Mouse (Mus musculus): ENCODE measurements around the gene Palld.

Palld gene

DNA sequence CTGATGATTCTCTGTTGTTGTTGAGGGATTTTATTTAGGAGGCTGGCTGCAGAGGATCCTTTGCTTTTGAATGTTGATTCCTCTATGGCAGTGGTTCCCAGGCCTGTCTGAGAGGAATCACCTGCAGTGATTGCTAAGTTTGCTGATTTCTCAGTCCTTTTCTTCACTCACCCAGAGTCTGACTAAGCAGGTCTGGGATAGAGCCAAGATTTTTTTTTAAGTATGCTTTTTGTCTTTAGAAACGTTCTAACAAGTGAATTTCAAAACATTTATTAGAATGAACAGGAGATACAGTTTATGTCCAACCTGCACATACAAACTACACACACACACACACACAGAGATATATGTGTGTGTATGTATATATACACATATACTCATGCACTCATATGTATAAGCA is 211.1 kb downstream of the Palld start:
- Histone ChIP-seq H3K4me1 (replicated peaks; ENCODE audit: low read depth, low read length) (peaks cover 10% of the 10 kb centered on the region), H3K9me3 (ENCODE audit: low read length) (no peaks in the 10 kb centered on the region), H3K36me3 (ENCODE audit: insufficient read depth, low read length) (no peaks in the 10 kb centered on the region), H3K4me3 (replicated peaks; ENCODE audit: low read length) (no peak overlapping the region), H3K27me3 (ENCODE audit: insufficient read depth, low read length) (no peaks in the 10 kb centered on the region)
- TF ChIP-seq POU5F1 (IDR thresholded peaks at IDR 0.05; ENCODE audit: borderline replicate concordance, low read length) (no peak), CTCF (conservative IDR thresholded peaks at IDR 0.05; ENCODE audit: low read length) (no peak), NANOG (IDR thresholded peaks at IDR 0.05; ENCODE audit: borderline replicate concordance, low read length) (no peak)

DNA sequence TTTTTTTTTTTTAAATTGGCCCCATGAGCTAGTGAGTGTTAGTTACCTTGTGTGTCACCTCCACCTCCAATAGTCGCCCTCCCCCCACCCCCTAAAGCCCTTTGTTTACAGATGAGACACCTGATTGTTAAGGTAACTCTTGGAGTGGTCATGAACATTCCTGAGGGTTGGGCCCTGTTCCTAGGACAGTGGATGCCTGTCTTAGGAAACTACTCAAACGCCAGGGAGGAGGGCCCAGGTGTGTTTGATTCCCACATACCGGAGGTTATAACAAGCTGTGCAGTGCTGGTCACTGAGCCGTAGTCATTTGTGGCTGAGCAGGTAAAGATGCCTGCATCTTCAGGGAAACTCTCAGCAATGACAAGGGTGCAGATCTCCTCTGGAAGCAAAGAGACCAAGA is 215.4 kb downstream of the Palld start:
- H3K27me3 ChIP-seq (ENCODE audit: insufficient read depth, low read length), result no peaks in the 10 kb centered on the region
- H3K4me3 ChIP-seq (replicated peaks; ENCODE audit: low read length), result no peak overlapping the region
- no peak for TF ChIP-seq NANOG (IDR thresholded peaks at IDR 0.05; ENCODE audit: borderline replicate concordance, low read length)
- no peak for TF ChIP-seq POU5F1 (IDR thresholded peaks at IDR 0.05; ENCODE audit: borderline replicate concordance, low read length)
- TF ChIP-seq CTCF (conservative IDR thresholded peaks at IDR 0.05; ENCODE audit: low read length), result no peak
- no peaks in the 10 kb centered on the region for H3K9me3 ChIP-seq (ENCODE audit: low read length)
- peaks cover 7% of the 10 kb centered on the region for H3K4me1 ChIP-seq (replicated peaks; ENCODE audit: low read depth, low read length)
- H3K36me3 ChIP-seq (ENCODE audit: insufficient read depth, low read length), result no peaks in the 10 kb centered on the region

DNA sequence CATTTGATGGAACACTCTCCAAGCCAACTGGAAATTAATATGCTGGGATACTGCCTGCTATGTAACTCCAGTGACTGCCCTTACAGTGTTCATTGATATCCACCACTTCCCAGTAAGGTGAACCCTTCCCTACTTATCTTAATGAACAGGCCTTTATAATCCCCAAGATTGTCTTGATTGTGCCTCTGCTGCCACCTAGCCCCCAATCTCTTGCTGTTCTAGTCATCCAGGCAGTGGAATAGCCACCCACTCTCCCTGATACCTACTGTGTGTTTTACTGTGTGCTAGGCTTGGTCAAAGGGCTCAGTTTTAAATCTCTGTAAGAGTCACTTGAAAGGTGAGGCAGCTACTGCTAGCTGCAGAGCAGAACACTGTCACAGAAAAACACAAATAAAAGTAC is 216.2 kb downstream of the Palld start:
- TF ChIP-seq NANOG (IDR thresholded peaks at IDR 0.05; ENCODE audit: borderline replicate concordance, low read length) (no peak), CTCF (conservative IDR thresholded peaks at IDR 0.05; ENCODE audit: low read length) (no peak), POU5F1 (IDR thresholded peaks at IDR 0.05; ENCODE audit: borderline replicate concordance, low read length) (no peak)
- H3K9me3 ChIP-seq (ENCODE audit: low read length), result no peaks in the 10 kb centered on the region
- H3K4me3 ChIP-seq (replicated peaks; ENCODE audit: low read length), result no peak overlapping the region
- H3K4me1 ChIP-seq (replicated peaks; ENCODE audit: low read depth, low read length), result peaks cover 7% of the 10 kb centered on the region
- no peaks in the 10 kb centered on the region for H3K27me3 ChIP-seq (ENCODE audit: insufficient read depth, low read length)
- no peaks in the 10 kb centered on the region for H3K36me3 ChIP-seq (ENCODE audit: insufficient read depth, low read length)

DNA sequence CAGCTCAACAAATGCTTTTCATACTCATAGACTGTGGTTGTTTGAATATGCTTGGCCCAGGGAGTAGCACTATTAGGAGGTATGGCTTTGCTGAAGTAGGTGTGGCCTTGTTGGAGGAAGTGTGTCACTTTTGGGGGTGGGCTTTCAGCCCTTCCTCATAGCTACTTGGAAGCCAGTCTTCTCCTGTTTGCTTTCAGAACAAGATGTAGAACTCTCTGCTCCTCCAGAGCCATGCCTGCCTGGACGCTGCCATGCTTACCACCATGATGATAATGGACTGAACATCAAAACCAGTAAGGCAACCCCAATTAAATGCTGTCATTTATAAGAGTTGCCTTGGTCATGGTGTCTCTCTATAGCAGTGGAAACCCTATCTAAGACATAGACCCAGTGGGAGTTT is 217.2 kb downstream of the Palld start:
- Histone ChIP-seq H3K4me1 (replicated peaks; ENCODE audit: low read depth, low read length) (peaks cover 7% of the 10 kb centered on the region), H3K9me3 (ENCODE audit: low read length) (no peaks in the 10 kb centered on the region), H3K36me3 (ENCODE audit: insufficient read depth, low read length) (no peaks in the 10 kb centered on the region), H3K4me3 (replicated peaks; ENCODE audit: low read length) (no peak overlapping the region), H3K27me3 (ENCODE audit: insufficient read depth, low read length) (no peaks in the 10 kb centered on the region)
- TF ChIP-seq POU5F1 (IDR thresholded peaks at IDR 0.05; ENCODE audit: borderline replicate concordance, low read length) (no peak), NANOG (IDR thresholded peaks at IDR 0.05; ENCODE audit: borderline replicate concordance, low read length) (no peak), CTCF (conservative IDR thresholded peaks at IDR 0.05; ENCODE audit: low read length) (no peak)

DNA sequence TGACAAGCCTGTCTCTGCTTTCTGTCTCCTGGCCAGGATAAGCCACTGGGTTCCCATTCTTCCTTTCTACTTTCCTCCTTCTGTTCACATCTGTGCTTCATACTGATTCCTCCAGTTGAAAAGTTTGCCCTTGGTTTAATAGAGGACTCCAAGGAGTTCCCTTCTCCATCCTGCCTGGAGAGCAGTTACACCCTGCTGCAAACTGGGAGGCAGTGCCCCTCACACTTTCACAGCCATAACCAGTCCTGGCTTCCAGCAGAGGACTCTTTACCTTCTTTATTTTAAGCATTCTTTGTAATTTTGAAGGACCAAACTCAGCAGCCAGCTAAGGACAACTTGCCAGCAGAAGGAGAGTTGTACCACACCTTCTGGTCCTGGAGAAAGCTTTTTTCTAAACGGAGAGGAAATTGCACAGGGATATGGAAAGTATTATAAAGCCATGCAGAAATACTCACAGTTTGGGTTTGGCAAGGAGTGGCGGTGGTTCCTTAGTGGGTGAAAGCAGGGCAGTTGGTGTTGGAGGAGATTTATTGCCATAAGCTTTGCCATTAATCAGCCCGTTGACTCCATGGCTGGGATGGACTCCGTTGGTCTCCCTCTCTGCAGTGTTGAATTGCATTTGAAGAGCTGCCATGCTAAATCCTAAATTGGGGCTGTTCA is 218.1 kb downstream of the Palld start:
- TF ChIP-seq CTCF (conservative IDR thresholded peaks at IDR 0.05; ENCODE audit: low read length) (no peak), NANOG (IDR thresholded peaks at IDR 0.05; ENCODE audit: borderline replicate concordance, low read length) (no peak), POU5F1 (IDR thresholded peaks at IDR 0.05; ENCODE audit: borderline replicate concordance, low read length) (no peak)
- no peaks in the 10 kb centered on the region for H3K36me3 ChIP-seq (ENCODE audit: insufficient read depth, low read length)
- no peaks in the 10 kb centered on the region for H3K9me3 ChIP-seq (ENCODE audit: low read length)
- peaks cover 7% of the 10 kb centered on the region for H3K4me1 ChIP-seq (replicated peaks; ENCODE audit: low read depth, low read length)
- H3K27me3 ChIP-seq (ENCODE audit: insufficient read depth, low read length), result no peaks in the 10 kb centered on the region
- H3K4me3 ChIP-seq (replicated peaks; ENCODE audit: low read length), result no peak overlapping the region

DNA sequence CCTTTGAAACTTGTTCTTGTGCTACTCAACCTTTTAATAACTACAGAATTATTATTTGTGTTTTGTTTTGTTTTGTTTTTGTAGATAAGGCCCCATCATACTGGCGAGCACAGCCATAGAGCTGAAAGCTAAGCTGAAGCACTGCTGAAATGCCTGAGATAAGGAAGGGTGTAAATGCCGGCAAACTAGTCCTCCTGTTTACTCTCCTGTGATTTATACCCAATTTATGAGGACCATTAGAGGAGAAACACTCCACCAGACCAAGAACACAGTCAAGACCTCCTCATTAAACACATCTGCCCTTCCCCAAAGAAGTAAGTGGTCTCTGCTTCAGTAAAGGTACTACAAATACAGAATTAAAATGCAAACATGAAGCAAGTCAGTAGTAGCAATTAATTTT is 219.6 kb downstream of the Palld start:
- no peaks in the 10 kb centered on the region for H3K9me3 ChIP-seq (ENCODE audit: low read length)
- no peaks in the 10 kb centered on the region for H3K27me3 ChIP-seq (ENCODE audit: insufficient read depth, low read length)
- no peaks in the 10 kb centered on the region for H3K36me3 ChIP-seq (ENCODE audit: insufficient read depth, low read length)
- H3K4me3 ChIP-seq (replicated peaks; ENCODE audit: low read length), result no peak overlapping the region
- no peak for TF ChIP-seq POU5F1 (IDR thresholded peaks at IDR 0.05; ENCODE audit: borderline replicate concordance, low read length)
- no peak for TF ChIP-seq NANOG (IDR thresholded peaks at IDR 0.05; ENCODE audit: borderline replicate concordance, low read length)
- no peak for TF ChIP-seq CTCF (conservative IDR thresholded peaks at IDR 0.05; ENCODE audit: low read length)
- H3K4me1 ChIP-seq (replicated peaks; ENCODE audit: low read depth, low read length), result peaks cover 7% of the 10 kb centered on the region

DNA sequence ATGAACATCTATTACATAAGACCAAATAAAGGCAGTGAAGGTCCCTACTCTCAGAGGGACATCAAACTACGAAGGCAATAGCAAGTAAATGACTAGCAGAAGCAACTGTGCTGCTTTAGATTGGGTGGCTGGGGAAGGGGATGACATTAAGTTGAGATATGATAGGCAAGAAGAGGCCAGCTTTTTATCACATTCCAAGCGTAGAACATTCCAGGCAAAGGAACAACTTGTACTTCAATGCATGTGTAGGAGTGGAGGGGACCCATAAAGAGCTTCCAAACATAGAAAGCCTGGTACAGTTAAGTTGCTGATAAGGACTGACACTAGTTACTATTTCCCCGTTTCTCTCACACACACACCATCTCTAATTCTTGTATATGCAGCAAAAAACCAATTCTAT is 221.3 kb downstream of the Palld start:
- no peaks in the 10 kb centered on the region for H3K4me1 ChIP-seq (replicated peaks; ENCODE audit: low read depth, low read length)
- no peak overlapping the region for H3K4me3 ChIP-seq (replicated peaks; ENCODE audit: low read length)
- H3K36me3 ChIP-seq (ENCODE audit: insufficient read depth, low read length), result no peaks in the 10 kb centered on the region
- no peaks in the 10 kb centered on the region for H3K27me3 ChIP-seq (ENCODE audit: insufficient read depth, low read length)
- no peaks in the 10 kb centered on the region for H3K9me3 ChIP-seq (ENCODE audit: low read length)
- TF ChIP-seq CTCF (conservative IDR thresholded peaks at IDR 0.05; ENCODE audit: low read length), result no peak
- no peak for TF ChIP-seq POU5F1 (IDR thresholded peaks at IDR 0.05; ENCODE audit: borderline replicate concordance, low read length)
- no peak for TF ChIP-seq NANOG (IDR thresholded peaks at IDR 0.05; ENCODE audit: borderline replicate concordance, low read length)

DNA sequence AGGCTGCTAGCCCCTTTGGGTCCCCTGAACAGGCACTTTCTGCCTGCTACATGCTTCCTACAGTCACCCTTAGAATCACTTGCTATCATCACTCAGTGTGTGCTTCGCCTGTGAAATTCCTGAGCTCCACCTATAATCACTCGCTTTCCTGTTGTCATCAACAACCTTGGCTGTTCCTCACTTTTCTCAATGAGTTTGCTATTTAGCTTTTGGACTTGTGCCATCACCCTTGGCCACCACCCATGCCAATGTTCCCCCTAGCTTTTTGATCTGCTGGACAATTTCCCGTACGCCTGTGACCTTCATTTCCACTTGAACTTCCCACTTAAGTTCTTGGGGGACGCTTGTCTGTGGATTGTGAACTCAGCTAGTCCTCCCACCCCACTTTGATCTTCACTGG is 225.3 kb downstream of the Palld start:
- Histone ChIP-seq H3K9me3 (ENCODE audit: low read length) (no peaks in the 10 kb centered on the region), H3K4me1 (replicated peaks; ENCODE audit: low read depth, low read length) (peaks cover 7% of the 10 kb centered on the region), H3K27me3 (ENCODE audit: insufficient read depth, low read length) (no peaks in the 10 kb centered on the region), H3K4me3 (replicated peaks; ENCODE audit: low read length) (no peak overlapping the region), H3K36me3 (ENCODE audit: insufficient read depth, low read length) (no peaks in the 10 kb centered on the region)
- no peak for TF ChIP-seq NANOG (IDR thresholded peaks at IDR 0.05; ENCODE audit: borderline replicate concordance, low read length)
- TF ChIP-seq POU5F1 (IDR thresholded peaks at IDR 0.05; ENCODE audit: borderline replicate concordance, low read length), result no peak
- no peak for TF ChIP-seq CTCF (conservative IDR thresholded peaks at IDR 0.05; ENCODE audit: low read length)

DNA sequence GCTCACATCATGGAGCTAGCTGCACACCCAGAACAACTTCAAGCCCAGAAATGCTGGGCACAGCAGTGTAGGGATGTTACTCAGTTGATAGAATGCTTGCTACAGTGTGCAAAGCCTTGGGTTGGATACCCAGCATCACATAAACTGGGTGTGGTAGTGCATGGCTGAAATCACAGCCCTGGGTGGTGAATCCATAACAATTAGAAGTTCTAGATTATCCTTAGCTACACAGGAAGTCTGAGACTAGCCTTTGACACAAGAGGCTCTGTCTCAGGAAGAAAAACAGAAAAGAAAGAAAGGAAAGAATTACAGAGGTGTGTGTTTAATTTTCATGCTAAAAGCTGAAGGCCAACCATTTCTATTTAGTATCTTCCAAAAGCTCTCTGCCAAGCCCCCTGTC is 231.3 kb downstream of the Palld start:
- TF ChIP-seq POU5F1 (IDR thresholded peaks at IDR 0.05; ENCODE audit: borderline replicate concordance, low read length) (peak; percentile 42; the same call in 1 of the 2 replicates), NANOG (IDR thresholded peaks at IDR 0.05; ENCODE audit: borderline replicate concordance, low read length) (no peak; the same call in 1 of the 2 replicates)
- Histone ChIP-seq H3K9me3 (ENCODE audit: low read length) (no peaks in the 10 kb centered on the region), H3K36me3 (ENCODE audit: insufficient read depth, low read length) (no peaks in the 10 kb centered on the region), H3K4me1 (replicated peaks; ENCODE audit: low read depth, low read length) (peaks cover 31% of the 10 kb centered on the region), H3K4me3 (replicated peaks; ENCODE audit: low read length) (no peak overlapping the region), H3K27me3 (ENCODE audit: insufficient read depth, low read length) (no peaks in the 10 kb centered on the region)

Data from E14TG2a.4 (cell line).